Comparison of ENCODE assay signal across 25 mouse cellular contexts in genomic region chr2:103724521-103724920, GRCm38 (mm10). TPM values are rescaled to one million over a fixed set of nuclear protein-coding genes. Genes with fewer than 3 reads are reported as not detected.
DNase-seq lines count a peak whose midpoint lies in the region; ATAC-seq and TF ChIP-seq lines count a peak whose summit lies in the region.
"Had no signal": no experiment of that assay in that cellular context is flagged by ENCODE, and none has a peak within 500 bp of the region (broad histone marks: within the 10 kb centered on the region; RNA-seq: fewer than 3 reads in every experiment).

No protein-coding gene starts in this region.

- WGBS in liver, adult 2 months: 45% methylated on average over 2 of the region's 2 CpGs
- WGBS in liver, embryonic 11.5 days: 77% methylated on average over 2 of the region's 2 CpGs

- peaks cover 3% of the 10 kb centered on the region; the same call in 1 of the 2 replicates for H3K79me2 ChIP-seq in liver, adult 2 months (ENCODE audit: control insufficient read depth, insufficient read depth, low read length)

- peaks cover 16% of the 10 kb centered on the region for H3K4me1 ChIP-seq in liver, adult 2 months (ENCODE audit: control insufficient read depth, insufficient read depth, low read length)
- H3K4me1 ChIP-seq in liver, embryonic 11.5 days (replicated peaks; ENCODE audit: control insufficient read depth, insufficient read depth, low read length): no peaks in the 10 kb centered on the region
- H3K4me1 ChIP-seq: embryonic facial prominence, embryonic 12.5 days; embryonic facial prominence, embryonic 15.5 days; heart, embryonic 12.5 days; heart, embryonic 15.5 days; hindbrain, embryonic 10.5 days; hindbrain, embryonic 13.5 days; intestine, embryonic 15.5 days had no signal

- no peak for TF ChIP-seq CTCF in liver, adult 2 months (IDR thresholded peaks at IDR 0.05; ENCODE audit: low read depth, low read length)

- no peak overlapping the region for H3K4me3 ChIP-seq in liver, adult 2 months (ENCODE audit: insufficient read depth, low read depth, low read length)
- no peak overlapping the region for H3K4me3 ChIP-seq in liver, embryonic 11.5 days (ENCODE audit: low read depth, low read length)
- H3K4me3 ChIP-seq: embryonic facial prominence, embryonic 12.5 days; embryonic facial prominence, embryonic 15.5 days; gastrocnemius, adult 2 months; heart, embryonic 12.5 days; heart, embryonic 15.5 days; hindbrain, embryonic 10.5 days; hindbrain, embryonic 13.5 days; intestine, embryonic 15.5 days had no signal

- H3K9me3 ChIP-seq in liver, embryonic 11.5 days (ENCODE audit: control insufficient read depth, low read length): no peaks in the 10 kb centered on the region
- H3K9me3 ChIP-seq: embryonic facial prominence, embryonic 12.5 days; embryonic facial prominence, embryonic 15.5 days; heart, embryonic 12.5 days; heart, embryonic 15.5 days; hindbrain, embryonic 10.5 days; hindbrain, embryonic 13.5 days; intestine, embryonic 15.5 days had no signal

- peak overlapping the region; percentile 18; the same call in 1 of the 2 replicates for H3K27ac ChIP-seq in liver, adult 2 months (replicated peaks; ENCODE audit: insufficient read depth, low read depth, low read length)
- H3K27ac ChIP-seq in liver, embryonic 11.5 days (ENCODE audit: low read depth, low read length): no peak overlapping the region
- H3K27ac ChIP-seq: embryonic facial prominence, embryonic 12.5 days; embryonic facial prominence, embryonic 15.5 days; gastrocnemius, adult 2 months; heart, embryonic 15.5 days; hindbrain, embryonic 10.5 days; hindbrain, embryonic 13.5 days; intestine, embryonic 15.5 days had no signal

- ATAC-seq in liver, embryonic 11.5 days (replicated peaks; ENCODE audit: low FRiP score): no peak
- ATAC-seq: forebrain, embryonic 14.5 days; forebrain, postnatal 0 days; hindbrain, embryonic 16.5 days; intestine, embryonic 15.5 days had no signal

- TF ChIP-seq POLR2A in liver, adult 2 months (IDR thresholded peaks at IDR 0.05; ENCODE audit: extremely low read depth, insufficient read depth, low read length): no peak

- peak; percentile 46 for DNase-seq in adrenal gland, adult 2 months
- DNase-seq in adrenal gland, adult 18-20 months (ENCODE audit: low spot score in 2 of 2): no peak
- peak; percentile 71 for DNase-seq in liver, adult 2 months (ENCODE audit: extremely low read depth, low read depth, low spot score)
- DNase-seq in liver, embryonic 11.5 days (ENCODE audit: low spot score): no peak
- DNase-seq in lung, postnatal 14 days: peak; percentile 14
- no peak for DNase-seq in adipocyte (ENCODE audit: low spot score)
- DNase-seq: cerebellum, adult 11 months; cerebellum, adult 2 months; cerebellum, adult 9-11 months; cerebellum, postnatal 25 days; forebrain, postnatal 0 days; gastrocnemius, adult 2 months; gastrocnemius, postnatal 14 days; heart, adult 11 months; heart, postnatal 10 days; heart, postnatal 36 days had no signal

- peak overlapping the region; percentile 5; the same call in 1 of the 2 replicates for H3K9ac ChIP-seq in liver, adult 2 months (ENCODE audit: low read depth, low read length)
- no peak overlapping the region for H3K9ac ChIP-seq in liver, embryonic 11.5 days (ENCODE audit: low read depth, low read length)
- H3K9ac ChIP-seq: embryonic facial prominence, embryonic 12.5 days; embryonic facial prominence, embryonic 15.5 days; forebrain, postnatal 0 days; heart, embryonic 12.5 days; heart, embryonic 15.5 days; hindbrain, embryonic 13.5 days; intestine, embryonic 15.5 days had no signal

- H3K4me2 ChIP-seq in liver, embryonic 11.5 days: no peak overlapping the region
- H3K4me2 ChIP-seq: embryonic facial prominence, embryonic 12.5 days; embryonic facial prominence, embryonic 15.5 days; heart, embryonic 12.5 days; heart, embryonic 15.5 days; hindbrain, embryonic 13.5 days; intestine, embryonic 15.5 days had no signal

- H3K27me3 ChIP-seq in liver, adult 2 months (ENCODE audit: control insufficient read depth, insufficient read depth, low read length): no peaks in the 10 kb centered on the region
- H3K27me3 ChIP-seq in liver, embryonic 11.5 days (replicated peaks; ENCODE audit: control insufficient read depth, insufficient read depth, low read length): no peaks in the 10 kb centered on the region
- H3K27me3 ChIP-seq: embryonic facial prominence, embryonic 12.5 days; embryonic facial prominence, embryonic 15.5 days; heart, embryonic 12.5 days; heart, embryonic 15.5 days; hindbrain, embryonic 13.5 days; intestine, embryonic 15.5 days had no signal

- peaks cover 9% of the 10 kb centered on the region; the same call in 1 of the 2 replicates for H3K36me3 ChIP-seq in liver, adult 2 months (ENCODE audit: control insufficient read depth, insufficient read depth, low read length)
- H3K36me3 ChIP-seq in liver, embryonic 11.5 days (ENCODE audit: control insufficient read depth, insufficient read depth, low read length): peaks cover 33% of the 10 kb centered on the region

RNA-seq across cellular contexts. Expression of gene Nat10, which starts 36.5 kb away (rescaled TPM):
- 10 to 100 TPM; 38.5 to 56.8 TPM for total RNA-seq in adrenal gland, adult 2 months (2021)
- 43.3 and 58.2 TPM in 2 replicates for polyA plus RNA-seq in adrenal gland, adult 2 months (2012; rRNA removed)
- 10 to 100 TPM; 33.7 to 41.3 TPM for total RNA-seq in adrenal gland, adult 18-20 months (2021)
- total RNA-seq in liver, adult 2 months (2014; rRNA removed): 8.8 and 8.9 TPM in 2 replicates
- 16.3 and 28.7 TPM in 2 replicates for polyA plus RNA-seq in liver, adult 2 months (2012; rRNA removed)
- 55.1 and 58.8 TPM in 2 replicates for polyA plus RNA-seq in liver, embryonic 11.5 days (2014; fragmentation: Nextera tagmentation; extraction: Ambion mirVana)

Comparison
In these comparisons a context has a peak if more than half of its experiments do, and no peak if none do; other contexts are left out.
1. DNase-seq: peak in adrenal gland, adult 2 months (single experiment), liver, adult 2 months (single experiment) and lung, postnatal 14 days (single experiment); none in adrenal gland, adult 18-20 months (0 of 2), liver, embryonic 11.5 days (single experiment) and adipocyte (single experiment).